Mouse (Mus musculus) ES-Bruce4 (cell line): ENCODE results near the gene Epx.

ENCODE experiments used
- CTCF ChIP-seq: IDR thresholded peaks from one replicate; pipeline ENCODE4 v1.8.1; 2011; ENCODE audit warnings: low read depth, low read length
- EP300 ChIP-seq: IDR thresholded peaks from 2 replicates; pipeline ENCODE4 v1.6.1; 2011; ENCODE audit warnings: low read depth, low read length; ENCODE audit not compliant: insufficient read depth

- TF ChIP-seq EP300 (no peak), CTCF (no peak)
Measured at GRCm38 (mm10) chr11:87847884-87848283, 27.5 kb downstream of the Epx start.
